Mouse (Mus musculus) E14TG2a.4 (cell line): ENCODE measurements around the gene Ndufb4.

Experiments
- CTCF ChIP-seq: conservative IDR thresholded peaks from 2 replicates; pipeline ENCODE4 v1.5.1; 2014; ENCODE audit warnings: low read length
- NANOG ChIP-seq: IDR thresholded peaks from 2 replicates; pipeline ENCODE4 v1.6.1; 2014; ENCODE audit warnings: borderline replicate concordance, low read length, mixed read lengths
- POU5F1 ChIP-seq: IDR thresholded peaks from 2 replicates; pipeline ENCODE4 v1.6.1; 2014; ENCODE audit warnings: low read length, borderline replicate concordance

GRCm38 (mm10) chr16:37649068-37649467 is 5.2 kb downstream of the Ndufb4 start:
- TF ChIP-seq CTCF, result no peak
- TF ChIP-seq NANOG, result no peak
- TF ChIP-seq POU5F1, result no peak
